Mouse (Mus musculus) stomach, embryonic 14.5 days (tissue): Measurements from ENCODE around the gene Vmn1r127. TPM values are rescaled to one million over a fixed set of nuclear protein-coding genes. Genes with fewer than 3 reads are reported as not detected.
"Not testable (repeated sequence)": the region's sequence is repeated elsewhere in the genome, so short reads cannot be mapped to it uniquely, and the experiment has no call there.

Source experiments
- ATAC-seq: fragments of 200-750 bp; cut with Nextera tagmentation; 2 replicates; pipeline ENCODE4 v1.8.0; 2017; ENCODE audit warnings: low read depth, moderate TSS enrichment; ENCODE audit not compliant: insufficient number of reproducible peaks, insufficient read depth, low FRiP score
- H3K27ac ChIP-seq: fragments of 300-500 bp; sonication (generic); 2 replicates; pipeline ENCODE4 v1.5.1; 2014; ENCODE audit warnings: mild to moderate bottlenecking, low read length, moderate library complexity, mixed read lengths
- H3K27me3 ChIP-seq: fragments of 300-500 bp; sonication (generic); 2 replicates; pipeline ENCODE4 v1.6.1; 2014; ENCODE audit warnings: low read length, control low read depth, mixed read lengths; ENCODE audit not compliant: control insufficient read depth, insufficient read depth
- H3K36me3 ChIP-seq: fragments of 300-500 bp; sonication (generic); 2 replicates; pipeline ENCODE4 v1.6.1; 2014; ENCODE audit warnings: mild to moderate bottlenecking, control low read depth, low read length, moderate library complexity, mixed read lengths; ENCODE audit not compliant: control insufficient read depth, insufficient read depth
- H3K4me1 ChIP-seq: fragments of 300-500 bp; sonication (generic); 2 replicates; pipeline ENCODE4 v1.6.1; 2014; ENCODE audit warnings: low read length, control low read depth, mixed read lengths; ENCODE audit not compliant: control insufficient read depth, insufficient read depth
- H3K4me2 ChIP-seq: fragments of 300-500 bp; sonication (generic); replicated peaks from 2 replicates; pipeline ENCODE4 v1.6.1; 2014; ENCODE audit warnings: low read depth, low read length, control low read depth
- H3K4me3 ChIP-seq: fragments of 300-500 bp; sonication (generic); 2 replicates; pipeline ENCODE4 v1.5.1; 2014; ENCODE audit warnings: low read depth, low read length, control low read depth
- H3K9ac ChIP-seq: fragments of 300-500 bp; sonication (generic); replicated peaks from 2 replicates; pipeline ENCODE4 v1.6.1; 2014; ENCODE audit warnings: low read depth, mild to moderate bottlenecking, control low read depth, low read length, moderate library complexity, mixed read lengths
- H3K9me3 ChIP-seq: fragments of 300-500 bp; sonication (generic); 2 replicates; pipeline ENCODE4 v1.6.1; 2016; ENCODE audit warnings: low read depth, low read length, control low read depth; ENCODE audit not compliant: control insufficient read depth
- WGBS: fragments of 180-500 bp; shearing (Covaris S2); extraction: QIAGEN DNeasy Blood & Tissue Kit; methylation state at CpG from one replicate; pipeline ENCODE4 v1.1.7; 2014; 5-methylcytosine and 5-hydroxymethylcytosine counted together
- polyA plus RNA-seq: library from polyadenylated mRNA; unstranded; fragments of >200 nt; fragmentation: Nextera tagmentation; extraction: Ambion mirVana; gene quantifications from 2 replicates; pipeline ENCODE4 v1.2.1, GENCODE M21; 2014

Gene Vmn1r127
- not detected in 2 replicates for polyA plus RNA-seq

DNA sequence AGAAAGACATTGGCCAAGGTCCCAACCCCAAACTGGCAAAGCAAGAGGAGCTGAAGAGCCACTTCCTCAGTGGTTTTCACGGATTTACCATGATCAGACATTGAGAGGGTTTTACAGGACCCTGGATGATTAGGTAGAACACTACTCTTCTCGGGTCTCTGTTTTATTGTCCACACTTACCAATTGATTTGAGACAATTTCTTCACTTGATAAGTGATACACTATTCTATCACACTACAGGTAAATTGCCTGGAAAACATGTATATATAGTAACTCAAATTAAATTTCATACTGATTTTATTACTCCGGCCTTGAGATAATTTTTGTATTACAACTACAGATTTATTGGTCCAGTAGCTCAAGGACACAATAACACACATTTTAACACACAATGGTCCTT, at the start of gene Vmn1r127:
Gene Vmn1r127 (minus strand): TSS at position 101 of the 400 bp plus-strand sequence.
- H3K4me3 ChIP-seq, H3K27me3 ChIP-seq, H3K36me3 ChIP-seq, H3K9me3 ChIP-seq, H3K9ac ChIP-seq, H3K4me2 ChIP-seq, ATAC-seq, H3K27ac ChIP-seq, H3K4me1 ChIP-seq: not testable (repeated sequence)
- no CpG with 5 or more reads among the region's 3 CpGs for WGBS

DNA sequence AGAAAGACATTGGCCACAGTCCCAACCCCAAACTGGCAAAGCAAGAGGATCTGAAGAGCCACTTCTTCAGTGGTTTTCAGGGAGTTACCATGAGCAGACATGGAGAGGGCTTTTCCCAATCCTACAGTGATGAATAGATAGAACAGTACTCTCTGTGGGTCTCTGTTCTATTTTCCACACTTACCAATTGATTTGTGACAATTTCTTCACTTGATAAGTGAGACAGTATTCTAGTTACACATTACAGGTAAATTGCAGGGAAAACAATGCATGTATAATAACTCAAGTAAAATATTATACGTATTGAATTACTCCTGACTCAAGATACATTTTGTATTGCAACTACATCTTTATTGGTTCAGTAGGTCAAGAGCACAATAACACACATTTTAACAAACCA, 41.5 kb upstream of the Vmn1r127 start, which contains the start of gene Vmn1r129:
Gene Vmn1r129 (minus strand): TSS at position 101 of the 400 bp plus-strand sequence.
- H3K4me3 ChIP-seq, H3K27ac ChIP-seq, H3K4me2 ChIP-seq, ATAC-seq, H3K9ac ChIP-seq, H3K27me3 ChIP-seq, H3K36me3 ChIP-seq, H3K9me3 ChIP-seq, H3K4me1 ChIP-seq: not testable (repeated sequence)
- WGBS: no CpG with 5 or more reads among the region's 1 CpGs

DNA sequence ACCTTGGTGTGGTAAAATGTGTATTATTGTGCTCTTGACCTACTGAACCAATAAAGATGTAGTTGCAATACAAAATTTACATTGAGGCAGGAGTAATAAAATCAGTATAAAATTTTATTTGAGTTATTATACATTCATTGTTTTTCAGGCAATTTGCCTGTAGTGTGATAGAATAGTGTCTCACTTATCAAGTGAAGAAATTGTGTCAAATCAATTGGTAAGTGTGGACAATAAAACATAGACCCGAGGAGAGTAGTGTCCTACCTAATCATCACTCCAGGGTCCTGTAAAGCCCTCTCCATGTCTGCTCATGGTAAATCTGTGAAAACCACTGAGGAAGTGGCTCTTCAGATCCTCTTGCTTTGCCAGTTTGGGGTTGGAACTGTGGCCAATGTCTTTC, 29.4 kb upstream of the Vmn1r127 start, which contains the start of gene Vmn1r128:
Gene Vmn1r128 (plus strand): TSS at position 301 of the 400 bp plus-strand sequence.
- WGBS: 60% methylated on average over 1 of the region's 1 CpGs
- not testable (repeated sequence) for H3K36me3 ChIP-seq, H3K4me1 ChIP-seq, ATAC-seq, H3K4me3 ChIP-seq, H3K27me3 ChIP-seq, H3K9ac ChIP-seq, H3K9me3 ChIP-seq, H3K4me2 ChIP-seq, H3K27ac ChIP-seq

DNA sequence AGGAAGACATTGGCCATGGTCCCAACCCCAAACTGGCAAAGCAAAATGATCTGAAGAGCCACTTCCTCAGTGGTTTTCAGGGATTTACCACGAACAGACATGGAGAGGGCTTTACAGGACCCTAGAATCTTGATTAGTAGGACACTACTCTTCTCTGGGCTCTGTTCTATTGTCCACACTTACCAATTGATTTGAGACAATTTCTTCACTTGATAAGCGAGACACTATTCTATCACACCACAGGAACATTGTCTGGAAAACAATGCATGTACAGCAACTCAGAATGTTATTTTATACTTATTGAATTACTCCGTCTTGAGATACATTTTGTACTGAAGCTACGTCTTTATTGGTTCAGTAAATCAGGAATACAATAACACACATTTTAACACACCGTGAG, 18.3 kb downstream of the Vmn1r127 start, which contains the start of gene Vmn1r126:
Gene Vmn1r126 (minus strand): TSS at position 101 of the 400 bp plus-strand sequence.
- not testable (repeated sequence) for ATAC-seq, H3K4me2 ChIP-seq, H3K27me3 ChIP-seq, H3K4me1 ChIP-seq, H3K9me3 ChIP-seq, H3K9ac ChIP-seq, H3K36me3 ChIP-seq, H3K4me3 ChIP-seq, H3K27ac ChIP-seq
- no CpG with 5 or more reads among the region's 5 CpGs for WGBS

DNA sequence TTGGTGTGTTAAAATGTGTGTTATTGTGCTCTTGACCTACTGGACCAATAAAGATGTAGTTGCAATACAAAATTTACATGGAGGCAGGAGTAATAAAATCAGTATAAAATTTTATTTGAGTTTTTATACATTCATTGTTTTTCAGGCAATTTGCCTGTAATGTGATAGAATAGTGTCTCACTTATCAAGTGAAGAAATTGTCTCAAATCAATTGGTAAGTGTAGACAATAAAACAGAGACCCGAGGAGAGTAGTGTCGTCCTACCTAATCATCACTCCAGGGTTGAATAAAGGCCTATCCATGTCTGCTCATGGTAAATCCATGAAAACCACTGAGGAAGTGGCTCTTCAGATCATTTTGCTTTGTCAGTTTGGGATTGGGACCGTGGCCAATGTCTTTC, 47.8 kb downstream of the Vmn1r127 start, which contains the start of gene Vmn1r125:
Gene Vmn1r125 (plus strand): TSS at position 301 of the 400 bp plus-strand sequence.
- ATAC-seq, H3K27ac ChIP-seq, H3K9me3 ChIP-seq, H3K27me3 ChIP-seq, H3K9ac ChIP-seq, H3K4me3 ChIP-seq, H3K4me2 ChIP-seq, H3K36me3 ChIP-seq, H3K4me1 ChIP-seq: not testable (repeated sequence)
- 62% methylated on average over 3 of the region's 3 CpGs for WGBS

Other genes starting within 250 kb of the Vmn1r127 start
- gene Vmn1r121, start 221.3 kb downstream of the Vmn1r127 start, polyA plus RNA-seq: not detected in 2 replicates
- not detected in 2 replicates for gene Vmn1r122, start 185.7 kb downstream of the Vmn1r127 start, polyA plus RNA-seq
- not detected in 2 replicates for gene Vmn1r123, start 157.7 kb downstream of the Vmn1r127 start, polyA plus RNA-seq
- not detected in 2 replicates for gene Gm5157, start 129.4 kb downstream of the Vmn1r127 start, polyA plus RNA-seq
- not detected in 2 replicates for gene Vmn1r124, start 59.2 kb downstream of the Vmn1r127 start, polyA plus RNA-seq
- not detected in 2 replicates for gene Vmn1r125, start 47.7 kb downstream of the Vmn1r127 start, polyA plus RNA-seq
- gene Vmn1r126, start 18.4 kb downstream of the Vmn1r127 start, polyA plus RNA-seq: not detected in 2 replicates
- gene Vmn1r128, start 29.5 kb upstream of the Vmn1r127 start, polyA plus RNA-seq: not detected in 2 replicates
- not detected in 2 replicates for gene Vmn1r129, start 41.4 kb upstream of the Vmn1r127 start, polyA plus RNA-seq
- gene Gm6882, start 112.9 kb upstream of the Vmn1r127 start, polyA plus RNA-seq: not detected in 2 replicates
- not detected in 2 replicates for gene Vmn1r130, start 191.9 kb upstream of the Vmn1r127 start, polyA plus RNA-seq
- not detected in 2 replicates for gene Vmn1r131, start 226.2 kb upstream of the Vmn1r127 start, polyA plus RNA-seq